Mouse (Mus musculus) telencephalon, adult 2 months (tissue): Measurements from ENCODE around the gene Ttll11.
A peak's percentile ranks its signal among the peaks of the same experiment; 100 is the strongest.

ENCODE experiments used
- DNase-seq: peaks from one replicate; pipeline ENCODE4 v3.0.0-alpha.2; 2011; ENCODE audit warnings: low read depth, low spot score

The Ttll11 gene

DNA sequence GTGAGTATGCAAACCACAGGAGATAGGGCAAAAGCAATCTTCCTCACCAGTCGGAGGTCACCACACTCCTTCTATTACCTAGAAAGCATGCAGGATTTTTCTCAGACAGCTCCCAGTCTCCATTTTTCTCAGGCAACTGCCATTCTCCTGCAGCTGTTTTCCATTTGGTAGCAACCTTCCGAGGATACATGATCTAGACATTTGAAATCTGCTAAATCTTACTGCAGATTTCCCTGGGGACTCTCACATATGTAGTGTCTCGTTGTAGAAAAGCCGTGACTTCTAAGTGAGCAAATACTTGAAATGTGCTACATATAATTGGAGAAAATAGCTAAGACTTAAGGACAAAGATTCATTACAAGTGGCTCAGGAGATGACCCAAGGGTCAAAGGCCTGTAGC lies 151.8 kb downstream of the Ttll11 start:
- DNase-seq = no peak

DNA sequence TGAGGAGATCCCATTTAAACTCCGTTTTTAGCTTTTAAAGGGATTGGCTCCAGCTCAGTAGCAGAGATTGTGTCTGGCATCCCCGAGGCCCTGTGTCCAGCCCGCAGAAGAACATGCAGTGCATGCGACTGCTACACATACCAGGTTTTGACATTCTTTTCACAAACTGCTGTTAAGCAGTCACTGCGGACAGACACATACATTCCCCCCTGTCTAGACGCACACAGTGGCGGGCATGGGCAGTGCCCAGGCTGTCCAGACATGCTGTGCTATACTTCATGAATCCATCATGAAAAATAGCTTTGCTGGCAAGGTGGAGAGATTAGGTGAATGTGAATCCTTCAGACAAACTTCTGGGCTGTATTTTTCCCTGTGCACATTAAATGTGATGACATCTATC lies 154.6 kb downstream of the Ttll11 start:
- DNase-seq = no peak

- no peak for DNase-seq
Measured at GRCm38 (mm10) chr2:35823589-35823988, 156.1 kb downstream of the Ttll11 start.

DNA sequence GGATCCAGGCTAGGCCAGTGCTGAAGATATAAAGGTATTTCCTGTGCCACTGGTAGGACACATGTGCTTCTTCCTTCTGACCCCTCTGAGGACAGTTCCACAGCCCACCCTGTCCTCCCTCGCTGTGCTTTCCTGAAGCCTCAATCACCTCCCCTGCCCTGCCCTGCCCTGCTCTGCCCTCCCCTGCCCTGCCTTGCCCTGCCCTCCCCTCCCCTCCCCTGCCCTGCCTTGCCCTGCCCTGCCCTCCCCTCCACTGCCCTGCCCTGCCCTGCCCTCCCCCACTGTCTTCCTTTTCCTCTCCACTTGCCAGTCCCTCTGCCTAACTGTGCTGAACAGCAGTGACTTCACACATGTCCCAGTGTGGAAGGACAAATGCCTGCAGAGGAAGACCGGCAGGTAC lies 160.8 kb downstream of the Ttll11 start:
- no peak for DNase-seq

DNA sequence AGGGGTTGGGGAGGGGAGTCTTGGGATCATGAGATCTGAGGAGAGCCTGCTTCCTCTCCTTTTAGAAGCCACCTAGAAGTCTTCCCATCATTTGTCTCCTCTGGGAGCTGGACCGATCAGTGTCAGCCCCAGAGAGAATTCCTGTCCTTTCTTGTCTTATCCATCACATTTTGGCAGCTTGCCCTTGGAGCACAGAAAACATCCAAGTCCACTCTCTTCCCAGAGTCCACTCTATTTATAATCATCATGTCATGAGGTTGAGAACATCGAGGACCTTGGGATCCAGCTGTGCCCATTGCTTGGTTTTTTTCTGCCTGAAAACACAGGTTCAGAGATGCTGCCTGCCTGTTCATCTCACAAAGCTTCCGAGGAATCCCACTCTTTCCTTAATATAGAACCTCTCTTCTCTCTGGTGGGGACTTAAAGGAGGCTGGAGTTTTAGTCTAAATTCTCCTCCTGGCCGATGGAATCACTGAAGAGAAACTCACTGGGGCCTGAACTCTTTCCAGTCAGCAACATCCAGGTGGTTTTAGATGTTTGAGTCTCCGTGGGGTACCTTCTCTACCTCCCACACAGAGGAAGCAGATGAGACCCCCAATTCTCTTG lies 163.6 kb downstream of the Ttll11 start:
- DNase-seq = peak; percentile 28

DNA sequence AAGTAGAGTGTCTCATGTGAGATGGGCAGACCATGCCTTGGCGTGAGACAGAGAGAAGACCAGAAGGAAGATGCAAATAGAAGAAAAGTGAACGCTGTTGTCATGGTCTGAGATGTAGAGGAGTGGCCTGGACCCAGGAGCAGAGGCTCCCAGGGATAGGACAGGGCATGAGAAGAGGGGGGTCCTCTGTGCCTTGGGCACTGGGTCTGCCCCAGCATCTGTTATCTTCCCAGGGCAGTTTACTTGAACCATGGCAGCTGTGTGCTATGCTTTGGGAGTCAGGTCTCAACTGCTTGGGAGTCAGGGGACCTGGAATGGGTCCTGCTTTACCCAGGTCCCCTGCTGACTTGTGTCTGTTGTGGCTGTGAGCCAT lies 167.2 kb downstream of the Ttll11 start:
- no peak for DNase-seq

DNA sequence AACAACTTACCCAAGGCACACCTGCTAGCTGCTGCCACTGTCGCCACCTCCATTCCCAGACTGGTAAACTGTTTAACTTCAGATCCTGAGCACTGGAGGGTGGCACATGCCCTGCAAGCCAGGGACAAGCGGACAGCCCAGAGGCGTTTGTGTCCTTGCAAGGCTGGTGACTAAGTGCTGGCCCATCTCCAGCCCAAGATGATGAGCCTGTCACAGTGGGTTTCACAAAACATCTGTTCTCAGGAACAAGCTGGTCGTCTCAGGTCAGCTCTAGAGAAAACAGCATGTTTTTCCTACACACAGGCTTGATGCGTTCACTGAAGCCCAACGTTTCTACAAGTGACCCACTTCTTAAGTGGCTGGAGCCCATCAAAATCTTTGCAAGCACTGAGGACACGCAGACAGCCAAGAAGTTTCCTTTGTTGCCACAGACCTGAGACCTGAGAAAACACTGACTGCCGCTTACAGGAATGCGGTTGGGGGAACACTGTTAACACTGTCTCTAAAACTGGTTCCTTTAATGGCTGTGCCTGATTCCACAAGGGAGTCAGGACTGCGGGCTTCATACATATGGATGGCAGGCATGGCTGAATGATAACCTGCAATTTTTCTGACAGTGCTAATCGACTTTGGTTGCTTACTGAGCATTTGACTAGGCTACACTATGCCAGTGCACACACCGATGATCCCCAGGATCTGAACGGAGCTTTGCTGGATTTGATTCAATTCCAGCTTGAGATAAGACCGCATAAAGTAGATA lies 167.7 kb downstream of the Ttll11 start:
- DNase-seq = no peak

DNA sequence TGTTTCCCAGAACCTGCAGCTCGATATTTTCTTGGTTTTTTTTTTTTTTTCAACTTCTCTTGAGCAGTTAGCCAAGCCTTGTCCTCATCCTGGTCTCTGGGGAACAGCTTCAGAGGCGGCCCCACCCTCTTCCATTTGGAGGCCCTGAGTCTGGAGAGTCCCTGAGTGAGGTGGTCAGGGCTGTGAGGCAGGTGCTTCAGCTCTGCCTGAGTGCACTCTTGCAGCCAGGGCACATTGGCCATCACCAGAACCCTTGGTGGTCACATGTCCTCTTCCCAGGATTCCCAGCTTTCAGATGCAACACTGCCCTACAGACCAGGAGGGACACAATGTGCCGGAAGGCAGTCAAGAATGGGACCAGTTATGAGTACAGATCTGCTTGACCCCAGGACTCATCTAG lies 169.7 kb downstream of the Ttll11 start:
- no peak for DNase-seq

- DNase-seq = peak; percentile 42
Measured at GRCm38 (mm10) chr2:35809141-35809540, 170.6 kb downstream of the Ttll11 start.

GRCm38 (mm10) chr2:35805881-35806280 lies 173.8 kb downstream of the Ttll11 start:
- DNase-seq = no peak

DNA sequence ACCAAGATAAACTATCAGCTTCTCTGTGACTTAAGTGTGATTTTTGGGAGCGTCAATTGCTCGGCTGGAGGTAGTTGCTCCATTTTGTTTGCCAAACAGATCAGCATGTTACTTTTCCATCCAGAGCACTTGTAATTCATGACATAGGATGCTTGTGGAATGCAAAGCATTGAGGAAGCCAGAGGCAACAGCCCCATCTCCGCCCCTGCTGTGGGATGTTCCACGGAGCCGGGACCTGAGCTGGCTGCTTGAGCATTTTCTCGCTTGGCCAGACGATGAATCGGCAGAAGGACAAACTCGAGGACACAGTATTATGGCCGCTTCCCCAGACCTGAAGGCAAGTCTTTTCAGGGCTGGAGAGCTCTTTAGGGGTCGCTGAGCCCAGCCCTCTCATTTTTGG lies 176.6 kb downstream of the Ttll11 start:
- DNase-seq = no peak

DNA sequence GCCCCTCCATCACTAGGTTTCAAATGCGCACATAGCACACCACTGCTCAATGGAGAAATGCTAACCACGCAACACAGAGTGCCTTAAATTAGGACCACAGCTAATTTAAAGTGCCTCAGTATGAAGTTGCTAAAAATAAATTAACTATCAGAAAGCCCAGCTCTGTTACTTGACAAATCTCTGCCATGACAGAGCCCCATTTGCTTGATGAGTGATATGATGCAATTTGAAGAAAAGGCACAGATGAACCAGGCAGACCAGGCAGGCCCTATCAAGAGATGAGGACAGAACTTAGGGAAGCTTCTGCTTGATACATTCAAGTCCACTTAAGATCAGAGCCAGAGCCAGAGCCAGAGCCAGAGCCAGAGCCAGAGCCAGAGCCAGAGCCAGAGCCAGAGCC lies 178.0 kb downstream of the Ttll11 start:
- no peak for DNase-seq

GRCm38 (mm10) chr2:35799073-35799472 lies 180.6 kb downstream of the Ttll11 start:
- no peak for DNase-seq

DNA sequence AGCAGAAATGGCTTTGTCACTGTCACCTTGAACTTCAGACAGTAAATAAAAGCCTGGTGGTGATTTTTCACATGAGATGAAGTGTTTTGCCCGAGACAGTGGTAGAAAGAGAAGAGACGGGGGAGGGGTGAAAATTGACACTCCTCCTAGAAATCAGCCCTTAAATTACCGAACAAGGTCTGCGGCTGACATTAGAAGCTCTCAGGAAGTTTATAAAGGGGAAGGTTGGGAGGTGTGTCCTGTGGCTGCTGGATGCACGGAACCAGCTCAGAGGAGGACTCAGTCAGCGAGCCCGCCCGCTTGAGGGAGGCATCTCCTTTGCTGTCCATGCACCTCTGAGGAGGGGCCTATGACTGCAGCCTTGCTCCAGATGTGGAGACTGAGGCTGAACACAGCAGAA lies 181.7 kb downstream of the Ttll11 start:
- DNase-seq = no peak

DNA sequence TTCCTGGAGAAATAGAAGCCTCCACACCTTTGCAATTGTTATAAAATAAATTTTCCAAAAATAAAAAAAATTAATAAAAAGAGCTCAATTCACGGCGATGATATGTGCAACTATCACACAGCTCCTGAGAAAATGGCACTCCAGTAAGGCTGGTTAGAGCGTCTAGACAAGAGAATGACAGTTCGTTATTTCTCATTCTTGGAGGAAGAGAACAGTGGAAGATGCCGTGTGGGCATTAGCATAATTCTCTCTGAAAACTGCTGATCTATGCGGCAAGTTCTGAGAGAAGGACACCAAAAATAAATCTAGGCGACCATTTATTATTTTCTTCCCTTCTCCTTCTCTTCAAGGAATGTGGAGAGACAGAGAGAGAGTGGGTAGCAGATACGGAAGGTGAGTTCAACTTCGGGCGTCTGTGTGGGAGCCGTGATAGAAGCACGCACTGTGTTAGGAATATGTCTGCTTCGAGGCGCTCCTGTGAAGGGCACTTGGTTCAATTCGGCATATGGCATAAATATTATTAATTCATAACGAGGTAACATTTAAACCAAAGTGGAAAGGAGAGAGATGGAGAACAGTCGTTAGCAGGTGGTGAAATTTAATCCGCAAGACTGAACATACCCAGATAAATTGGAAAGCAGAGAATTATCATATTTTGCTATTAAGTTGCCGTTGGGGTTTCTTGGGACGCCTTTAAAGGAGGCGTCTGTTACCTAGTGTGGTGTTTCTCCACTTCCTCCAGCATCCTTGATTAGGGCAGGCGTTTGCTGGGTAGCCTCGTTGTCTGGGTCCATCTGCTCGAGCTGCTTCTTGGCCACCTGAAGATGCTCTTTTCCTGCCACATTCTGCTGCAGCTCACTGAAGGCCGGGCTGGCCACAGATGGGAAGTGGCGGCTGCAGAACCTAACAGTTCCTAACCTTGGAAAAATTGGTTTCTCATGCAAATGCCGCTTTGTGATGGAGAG lies 190.1 kb downstream of the Ttll11 start:
- DNase-seq = no peak

GRCm38 (mm10) chr2:35785877-35786276 lies 193.8 kb downstream of the Ttll11 start:
- no peak for DNase-seq

DNA sequence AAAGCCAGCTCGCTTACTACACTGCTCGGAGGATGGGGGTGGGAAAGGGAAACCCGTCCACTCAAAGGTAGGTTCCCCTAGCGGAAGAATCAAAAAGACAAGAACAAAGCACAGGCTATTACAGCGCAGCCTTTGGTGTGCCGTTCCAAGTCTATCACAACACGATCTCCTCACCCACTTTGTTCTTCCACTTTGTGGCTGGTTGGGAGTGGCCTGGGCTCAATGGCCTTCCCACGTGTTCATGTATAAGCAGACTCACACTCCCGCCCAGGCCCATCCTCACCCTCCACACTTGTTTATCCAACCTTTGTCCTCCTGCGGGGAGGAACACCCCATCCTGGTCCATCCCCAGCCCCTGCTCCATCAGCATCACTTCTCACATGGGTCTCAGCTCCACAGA lies 196.3 kb downstream of the Ttll11 start:
- DNase-seq = no peak

DNA sequence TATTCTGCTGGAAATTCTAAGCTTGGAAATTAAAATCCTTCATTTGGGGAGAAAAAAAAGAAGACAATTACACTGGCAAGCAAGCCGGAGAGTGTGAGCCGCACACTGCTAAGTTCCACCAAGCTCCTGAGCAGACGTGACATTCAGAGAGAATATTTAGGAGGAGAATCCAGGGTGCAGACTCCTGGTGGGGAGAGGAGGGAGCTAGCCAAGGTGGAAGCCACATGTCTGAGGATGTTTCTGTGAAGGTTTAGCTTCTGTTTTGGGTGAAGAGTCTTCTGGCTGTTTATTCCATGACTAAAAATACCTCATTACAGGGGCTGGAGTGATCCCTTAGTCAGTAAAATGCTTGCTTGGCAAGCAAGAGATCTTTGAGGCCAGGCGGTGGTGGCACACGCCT lies 200.4 kb downstream of the Ttll11 start:
- DNase-seq = no peak

DNA sequence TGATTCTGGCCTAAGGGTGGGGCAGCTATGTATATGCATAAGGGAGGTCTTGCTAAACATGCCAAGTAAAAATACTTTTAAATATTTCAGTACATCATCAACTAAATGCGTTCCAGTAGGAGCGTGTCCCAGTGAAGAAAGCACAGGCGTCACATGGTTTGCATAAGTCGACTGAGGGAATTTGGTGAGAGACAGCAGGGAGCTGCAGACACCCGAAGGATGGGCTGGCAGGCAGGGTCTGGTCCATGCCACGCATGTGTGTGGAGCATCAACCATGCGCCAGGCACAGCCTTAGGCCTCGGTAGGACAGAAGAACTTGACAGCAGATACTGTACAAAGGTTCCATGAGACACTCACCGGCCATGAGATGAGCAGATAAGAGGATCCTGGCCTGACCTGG lies 202.8 kb downstream of the Ttll11 start:
- DNase-seq = no peak

DNA sequence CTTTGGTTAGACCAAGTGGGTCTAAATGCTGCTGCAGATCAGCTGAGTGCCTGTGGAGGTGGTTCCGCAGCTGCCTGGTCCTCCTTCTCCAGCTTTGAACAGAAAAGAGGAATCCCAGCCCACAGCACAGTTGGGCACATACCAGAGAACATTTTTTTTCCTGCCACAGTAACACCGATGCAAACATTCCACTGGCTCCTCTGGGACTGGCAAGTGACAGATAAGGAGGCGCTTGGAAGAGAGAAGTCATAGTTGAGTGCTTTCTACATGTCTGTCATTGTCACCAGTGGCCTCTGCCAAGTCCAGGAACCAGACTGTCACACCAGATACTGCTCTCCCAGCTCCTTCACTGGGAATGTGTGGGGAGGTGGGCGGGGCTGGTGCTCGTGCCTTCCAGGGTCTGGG lies 204.1 kb downstream of the Ttll11 start:
- DNase-seq = peak; percentile 74

- DNase-seq = no peak
Measured at GRCm38 (mm10) chr2:35770541-35770940, 209.2 kb downstream of the Ttll11 start.

- DNase-seq = no peak
Measured at GRCm38 (mm10) chr2:35769398-35769797, 210.3 kb downstream of the Ttll11 start.
